Mouse (Mus musculus) heart, embryonic 11.5 days (tissue): Measurements from ENCODE around the gene Pola2. TPM values are rescaled to one million over a fixed set of nuclear protein-coding genes. Genes with fewer than 3 reads are reported as not detected.

Experiments used
- ATAC-seq: fragments of 200-750 bp; cut with Nextera tagmentation; replicated peaks from 2 replicates; pipeline ENCODE4 v1.8.0; 2017; ENCODE audit warnings: moderate library complexity; ENCODE audit not compliant: insufficient number of reproducible peaks, low FRiP score, low TSS enrichment
- H3K27ac ChIP-seq: fragments of 300-500 bp; sonication (generic); 2 replicates; pipeline ENCODE4 v1.5.1; 2014; ENCODE audit warnings: mild to moderate bottlenecking, low read depth, low read length
- H3K27me3 ChIP-seq: fragments of 300-500 bp; sonication (generic); 2 replicates; pipeline ENCODE4 v1.6.1; 2014; ENCODE audit warnings: mild to moderate bottlenecking, low read length, mixed read lengths; ENCODE audit not compliant: control insufficient read depth, insufficient read depth
- H3K36me3 ChIP-seq: fragments of 300-500 bp; sonication (generic); 2 replicates; pipeline ENCODE4 v1.6.1; 2014; ENCODE audit warnings: mild to moderate bottlenecking, low read length, moderate library complexity, mixed read lengths; ENCODE audit not compliant: control insufficient read depth, insufficient read depth
- H3K4me1 ChIP-seq: fragments of 300-500 bp; sonication (generic); 2 replicates; pipeline ENCODE4 v1.6.1; 2014; ENCODE audit warnings: low read length; ENCODE audit not compliant: control insufficient read depth, insufficient read depth
- H3K4me2 ChIP-seq: fragments of 300-500 bp; sonication (generic); 2 replicates; pipeline ENCODE4 v1.6.1; 2014; ENCODE audit warnings: mild to moderate bottlenecking, moderate library complexity
- H3K4me3 ChIP-seq: fragments of 300-500 bp; sonication (generic); 2 replicates; pipeline ENCODE4 v1.5.1; 2014; ENCODE audit warnings: low read depth, low read length
- H3K9ac ChIP-seq: fragments of 300-500 bp; sonication (generic); 2 replicates; pipeline ENCODE4 v1.6.1; 2014; ENCODE audit warnings: mild to moderate bottlenecking, low read depth, low read length, moderate library complexity
- H3K9me3 ChIP-seq: fragments of 300-500 bp; sonication (generic); replicated peaks from 2 replicates; pipeline ENCODE4 v1.6.1; 2016; ENCODE audit warnings: low read length; ENCODE audit not compliant: control insufficient read depth
- WGBS: fragments of 180-500 bp; shearing (Covaris S2); extraction: QIAGEN DNeasy Blood & Tissue Kit; methylation state at CpG from one replicate; pipeline ENCODE4 v1.1.7; 2014; ENCODE audit not compliant: insufficient replicate concordance; 5-methylcytosine and 5-hydroxymethylcytosine counted together
- polyA plus RNA-seq: library from polyadenylated mRNA; unstranded; fragments of >200 nt; fragmentation: Nextera tagmentation; extraction: Ambion mirVana; gene quantifications from 2 replicates; pipeline ENCODE4 v1.2.1, GENCODE M21; 2014

The Pola2 gene
- polyA plus RNA-seq, result 58.9 and 59.2 TPM in 2 replicates

DNA sequence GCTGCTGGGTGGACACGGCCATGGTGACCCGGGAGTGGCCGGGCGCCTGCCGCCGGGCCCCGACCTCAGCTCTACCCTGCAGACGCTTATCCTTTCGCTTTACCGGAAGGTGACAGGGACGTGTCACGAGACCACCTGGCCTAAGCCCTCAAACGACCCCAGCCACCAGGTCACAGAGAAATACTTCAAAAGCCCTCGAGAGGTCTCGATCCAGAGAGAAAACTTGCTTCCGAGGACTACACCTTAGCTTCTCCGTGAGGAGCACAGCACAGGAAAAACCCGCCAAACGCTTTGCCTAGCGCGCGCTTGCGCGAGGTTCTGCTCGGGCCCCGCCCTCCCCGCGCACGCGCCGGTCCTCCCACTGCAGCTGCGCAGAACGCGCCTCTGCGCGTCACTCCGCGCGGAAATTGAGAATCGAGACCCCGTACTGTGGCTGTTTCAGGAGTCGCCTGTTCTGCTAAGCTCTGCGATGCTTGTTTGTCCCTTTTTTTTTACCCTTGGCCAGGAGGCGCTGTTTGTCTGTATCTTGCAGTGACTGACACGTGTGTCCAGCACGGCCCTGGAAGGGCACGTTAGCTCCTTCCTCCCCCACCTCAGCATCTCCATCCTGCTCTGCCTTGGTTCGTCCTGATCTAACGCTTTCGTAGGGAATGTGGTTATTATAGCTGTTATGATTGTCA, at the start of gene Pola2:
Gene Pola2 (minus strand): TSS at position 320 of the 680 bp plus-strand sequence.
- ATAC-seq, result peak; percentile 74
- under 1% methylated on average over 50 of the region's 50 CpGs for WGBS
- Histone ChIP-seq H3K36me3 (peaks cover 4% of the 10 kb centered on the region), H3K27me3 (no peaks in the 10 kb centered on the region), H3K9ac (peak within 1 kb of the TSS; percentile 83), H3K9me3 (no peaks in the 10 kb centered on the region), H3K27ac (peak within 1 kb of the TSS; percentile 50; the same call in 1 of the 2 replicates), H3K4me2 (peak within 1 kb of the TSS; percentile 89), H3K4me3 (peak within 1 kb of the TSS; percentile 77), H3K4me1 (peaks cover 27% of the 10 kb centered on the region)

DNA sequence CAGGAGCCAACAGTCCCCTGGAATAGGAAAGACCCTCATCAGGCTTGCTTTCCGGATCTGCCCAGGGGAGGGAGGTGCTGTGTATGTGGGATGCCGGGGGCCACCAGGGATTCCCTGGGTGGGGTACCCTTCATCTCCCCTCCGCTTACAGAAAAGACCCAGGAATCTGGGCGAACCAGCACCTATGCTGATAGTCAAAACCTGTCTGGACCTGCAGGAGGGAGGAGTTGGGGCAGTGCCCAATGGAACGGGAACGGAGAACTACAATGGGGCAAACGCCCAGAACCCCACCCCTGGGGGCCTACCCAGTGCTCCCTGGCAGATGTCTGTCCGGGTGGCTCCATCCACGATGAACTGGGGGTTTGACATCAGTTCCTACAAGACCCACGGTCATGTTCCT, 49.7 kb upstream of the Pola2 start:
- Histone ChIP-seq H3K27me3 (peaks cover 6% of the 10 kb centered on the region; the same call in 1 of the 2 replicates), H3K36me3 (no peaks in the 10 kb centered on the region), H3K4me3 (no peak overlapping the region), H3K9ac (no peak overlapping the region), H3K4me1 (peaks cover 9% of the 10 kb centered on the region; the same call in 1 of the 2 replicates), H3K27ac (no peak overlapping the region), H3K9me3 (no peaks in the 10 kb centered on the region), H3K4me2 (peak overlapping the region; percentile 95; the same call in 1 of the 2 replicates)
- 89% methylated on average over 10 of the region's 10 CpGs for WGBS
- no peak for ATAC-seq

DNA sequence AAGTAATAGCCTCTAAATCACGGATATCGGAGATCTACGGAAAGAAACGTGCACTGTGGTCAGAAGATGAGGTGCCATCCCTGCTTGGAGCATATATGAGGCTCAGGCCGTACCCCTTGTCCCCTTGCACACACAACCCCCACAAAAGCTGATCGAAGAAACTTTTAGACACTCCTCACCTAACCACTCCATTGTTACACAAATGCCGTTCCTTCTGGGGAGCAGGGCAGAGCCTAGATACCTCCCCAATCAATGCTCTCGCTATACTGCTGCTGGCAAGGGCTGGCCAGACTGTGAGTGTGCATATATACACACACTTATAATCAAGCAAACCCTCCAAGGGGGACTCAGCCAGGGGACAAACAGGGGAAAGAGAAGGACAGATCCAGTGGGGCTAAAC, 45.1 kb upstream of the Pola2 start:
- Histone ChIP-seq H3K4me3 (no peak overlapping the region), H3K27ac (no peak overlapping the region), H3K9ac (no peak overlapping the region), H3K36me3 (no peaks in the 10 kb centered on the region), H3K4me2 (no peak overlapping the region), H3K4me1 (no peaks in the 10 kb centered on the region), H3K9me3 (no peaks in the 10 kb centered on the region), H3K27me3 (0 out of 2 replicates have a peak, but pooled peaks cover 4% of the 10 kb centered on the region)
- WGBS, result 82% methylated on average over 8 of the region's 8 CpGs
- no peak for ATAC-seq

DNA sequence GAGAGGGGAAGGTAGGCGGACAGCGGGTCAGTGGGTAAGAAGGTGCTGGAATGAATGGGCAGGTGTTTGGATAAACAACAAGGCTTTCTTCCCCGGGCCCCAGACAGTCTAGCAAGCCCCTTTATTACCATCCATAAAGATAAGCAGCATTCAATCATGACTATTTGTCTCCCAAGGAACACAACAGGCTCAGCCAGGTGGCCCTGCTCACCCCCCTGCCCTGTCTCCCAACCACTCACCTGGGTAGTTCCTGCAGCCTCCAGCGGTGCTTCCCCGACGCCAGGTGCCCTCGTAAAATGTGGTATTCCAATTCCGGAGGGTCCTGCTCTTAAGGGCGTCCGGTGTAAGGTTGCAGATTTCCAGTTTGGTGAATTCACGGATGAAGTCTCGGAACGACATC, 43.0 kb upstream of the Pola2 start:
- H3K9ac ChIP-seq, result no peak overlapping the region
- no peaks in the 10 kb centered on the region for H3K4me1 ChIP-seq
- no peak overlapping the region for H3K4me2 ChIP-seq
- no peaks in the 10 kb centered on the region for H3K9me3 ChIP-seq
- no peaks in the 10 kb centered on the region for H3K27me3 ChIP-seq
- 87% methylated on average over 13 of the region's 13 CpGs for WGBS
- no peak overlapping the region for H3K4me3 ChIP-seq
- H3K27ac ChIP-seq, result no peak overlapping the region
- ATAC-seq, result no peak
- H3K36me3 ChIP-seq, result no peaks in the 10 kb centered on the region

DNA sequence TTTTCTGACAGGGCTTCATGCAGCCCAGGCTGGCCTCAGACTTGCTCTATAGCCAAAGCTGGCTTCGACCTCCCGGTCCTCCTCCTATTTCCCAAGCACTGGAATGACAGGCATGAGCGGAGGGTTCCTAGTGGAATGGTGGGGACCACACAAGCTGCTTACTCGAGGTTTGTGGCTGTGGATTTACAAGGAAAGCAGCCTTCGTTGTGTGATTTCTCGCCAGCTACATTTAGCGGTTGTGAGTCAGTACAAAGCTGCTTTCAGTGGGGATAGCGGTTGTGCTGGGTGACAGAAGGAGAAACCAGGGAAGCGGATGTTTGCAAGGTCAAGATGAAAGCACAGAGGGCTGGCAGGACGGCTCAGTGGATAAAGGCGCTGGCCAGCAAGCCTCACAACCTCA, 41.5 kb upstream of the Pola2 start:
- H3K36me3 ChIP-seq, result no peaks in the 10 kb centered on the region
- H3K4me3 ChIP-seq, result no peak overlapping the region
- no peaks in the 10 kb centered on the region for H3K27me3 ChIP-seq
- H3K4me2 ChIP-seq, result no peak overlapping the region
- no peaks in the 10 kb centered on the region for H3K4me1 ChIP-seq
- H3K9ac ChIP-seq, result no peak overlapping the region
- H3K27ac ChIP-seq, result no peak overlapping the region
- ATAC-seq, result no peak
- H3K9me3 ChIP-seq, result no peaks in the 10 kb centered on the region
- 67% methylated on average over 11 of the region's 11 CpGs for WGBS

DNA sequence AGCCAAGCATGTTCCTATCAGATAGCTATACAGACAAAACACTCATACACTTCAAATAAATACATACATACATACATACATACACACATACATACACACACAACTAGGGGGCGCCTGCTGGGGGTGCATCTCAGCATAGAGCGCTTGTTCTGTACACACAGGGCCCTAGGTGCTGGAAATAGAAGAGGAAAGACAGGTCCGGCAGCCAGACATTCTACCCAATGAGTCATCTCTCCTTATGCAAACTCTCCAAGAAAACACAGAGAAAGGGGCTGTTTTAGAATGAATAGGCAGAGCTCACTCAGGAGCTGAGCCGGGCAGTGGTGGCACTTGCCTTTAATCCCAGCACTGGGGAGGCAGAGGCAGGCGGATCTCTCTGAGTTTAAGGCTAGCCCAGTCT, 36.0 kb upstream of the Pola2 start:
- H3K27ac ChIP-seq, result no peak overlapping the region
- WGBS, result 67% methylated on average over 5 of the region's 5 CpGs

DNA sequence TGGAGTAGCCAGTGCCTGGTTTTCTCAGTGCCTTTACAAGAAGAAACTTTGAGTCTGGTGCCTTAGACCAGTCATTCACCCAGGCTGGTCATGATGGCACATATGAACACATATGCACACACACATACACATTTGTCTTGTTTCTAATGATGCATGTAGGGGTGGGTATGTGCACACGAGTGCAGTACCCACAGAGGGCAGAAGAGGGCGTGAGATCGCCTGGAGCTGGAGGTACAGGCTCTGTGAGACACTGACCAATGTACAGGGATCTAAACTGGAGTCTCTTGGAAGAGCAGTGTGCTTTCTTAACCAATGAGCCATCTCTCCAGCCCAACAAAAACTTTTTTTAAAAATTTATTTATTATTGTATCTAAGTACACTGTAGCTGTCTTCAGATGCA, 34.2 kb upstream of the Pola2 start:
- H3K27me3 ChIP-seq, result no peaks in the 10 kb centered on the region
- no peak for ATAC-seq
- no peak overlapping the region for H3K4me3 ChIP-seq
- no peaks in the 10 kb centered on the region for H3K36me3 ChIP-seq
- 76% methylated on average over 3 of the region's 3 CpGs for WGBS
- H3K9ac ChIP-seq, result no peak overlapping the region
- H3K27ac ChIP-seq, result no peak overlapping the region
- H3K9me3 ChIP-seq, result no peaks in the 10 kb centered on the region
- H3K4me1 ChIP-seq, result no peaks in the 10 kb centered on the region
- H3K4me2 ChIP-seq, result no peak overlapping the region

More for the DNA sequence above, 36.0 kb upstream of the Pola2 start:
- no peak overlapping the region for H3K4me2 ChIP-seq
- no peaks in the 10 kb centered on the region for H3K9me3 ChIP-seq
- H3K27me3 ChIP-seq, result no peaks in the 10 kb centered on the region
- no peaks in the 10 kb centered on the region for H3K4me1 ChIP-seq
- no peak overlapping the region for H3K9ac ChIP-seq
- no peaks in the 10 kb centered on the region for H3K36me3 ChIP-seq
- no peak for ATAC-seq
- no peak overlapping the region for H3K4me3 ChIP-seq

DNA sequence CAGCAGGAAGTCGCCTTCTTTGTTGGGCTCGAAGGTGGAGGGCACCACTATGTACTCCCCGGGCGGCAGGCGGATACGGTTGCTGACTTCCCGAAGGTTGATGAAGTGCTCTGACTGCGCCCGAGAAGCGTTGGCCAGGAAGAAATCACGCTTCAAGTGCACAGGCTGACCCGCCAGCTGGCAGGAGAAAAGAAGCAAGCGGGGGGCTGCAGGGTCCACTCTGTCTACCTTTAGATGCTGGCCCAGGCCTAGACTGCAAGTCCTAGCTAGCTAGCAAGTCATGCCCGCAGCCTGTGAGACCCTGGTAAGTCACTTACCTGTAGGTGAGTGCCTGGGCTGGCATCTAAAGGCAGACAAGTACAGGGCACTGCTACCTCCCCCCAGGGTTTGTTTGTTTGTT, 30.7 kb upstream of the Pola2 start:
- ATAC-seq, result no peak
- Histone ChIP-seq H3K27ac (no peak overlapping the region), H3K4me1 (no peaks in the 10 kb centered on the region), H3K36me3 (no peaks in the 10 kb centered on the region), H3K9ac (no peak overlapping the region; the same call in 1 of the 2 replicates), H3K4me2 (no peak overlapping the region), H3K27me3 (no peaks in the 10 kb centered on the region), H3K4me3 (no peak overlapping the region), H3K9me3 (no peaks in the 10 kb centered on the region)
- 75% methylated on average over 14 of the region's 14 CpGs for WGBS

DNA sequence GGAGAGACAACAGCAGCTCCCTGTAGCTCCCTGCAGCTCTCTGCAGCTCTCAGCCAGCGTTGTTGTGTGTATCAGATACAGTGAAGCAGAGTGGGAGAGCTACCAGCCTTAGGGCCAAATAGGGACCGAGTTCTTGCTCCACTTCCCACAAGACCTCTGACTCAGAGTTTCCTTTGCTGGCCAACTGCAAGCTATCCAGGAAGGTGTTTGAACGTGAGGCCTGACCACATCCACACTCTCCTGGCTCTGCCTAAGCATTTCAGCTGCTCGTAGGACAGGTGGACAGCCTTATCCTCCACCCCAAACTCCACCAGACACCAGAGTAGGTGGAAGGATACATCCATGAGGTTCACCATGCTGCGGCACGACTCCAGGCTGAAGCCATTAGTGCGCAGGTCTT, 28.0 kb upstream of the Pola2 start:
- WGBS, result 77% methylated on average over 7 of the region's 7 CpGs
- ATAC-seq, result no peak
- Histone ChIP-seq H3K36me3 (no peaks in the 10 kb centered on the region), H3K4me1 (peaks cover 13% of the 10 kb centered on the region), H3K9me3 (no peaks in the 10 kb centered on the region), H3K27me3 (no peaks in the 10 kb centered on the region), H3K27ac (no peak overlapping the region), H3K9ac (no peak overlapping the region), H3K4me3 (no peak overlapping the region), H3K4me2 (no peak overlapping the region)
